Mouse (Mus musculus): Measurements from ENCODE around the gene St3gal3. TPM values are rescaled to one million over a fixed set of nuclear protein-coding genes. Genes with fewer than 3 reads are reported as not detected.

The St3gal3 gene
- polyA plus RNA-seq, 2 experiments, result 0.85 to 3.2 TPM

DNA sequence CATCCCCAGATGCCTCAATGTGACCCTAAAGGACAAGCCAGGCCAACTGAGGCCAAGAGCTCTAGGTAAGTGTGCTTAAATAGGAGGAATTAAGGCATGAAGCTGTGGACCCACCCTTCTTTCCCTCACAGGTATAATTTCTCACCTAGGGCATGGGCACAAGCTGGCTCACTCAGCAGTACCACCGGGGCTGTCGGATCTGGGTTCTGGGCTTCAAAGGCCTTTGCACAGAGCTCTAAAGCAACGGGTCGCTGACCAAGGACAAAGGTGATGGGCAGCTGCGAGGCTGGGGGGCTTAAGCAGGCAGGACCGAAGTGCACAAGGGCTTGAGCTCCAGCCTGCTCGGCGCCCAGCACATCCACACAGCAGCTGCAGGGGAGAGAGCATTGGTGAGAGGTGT lies 244.0 kb downstream of the St3gal3 start:
- H3K27ac ChIP-seq, result no peak overlapping the region
- H3K4me3 ChIP-seq (ENCODE audit: insufficient read depth in 1 of 2, low read depth in 2 of 2, low read length in 2 of 2), result peak overlapping the region; percentile 70 to 99
- peaks cover 10 to 14% of the 10 kb centered on the region in 2 experiments for H3K4me1 ChIP-seq (replicated peaks; ENCODE audit: control insufficient read depth in 2 of 2, insufficient read depth in 2 of 2, low read length in 1 of 2)
- TF ChIP-seq EP300 (IDR thresholded peaks at IDR 0.05; ENCODE audit: low read depth), result no peak
- TF ChIP-seq CTCF (IDR thresholded peaks at IDR 0.05; ENCODE audit: low read depth), result no peak
- no peak for DNase-seq (ENCODE audit: low read depth in 3 of 3, low spot score in 3 of 3)
- H3K9ac ChIP-seq (replicated peaks), result no peak overlapping the region
- H3K36me3 ChIP-seq (replicated peaks; ENCODE audit: control insufficient read depth, insufficient read depth, low read depth), result peaks cover 1% of the 10 kb centered on the region
- H3K4me2 ChIP-seq (ENCODE audit: low read depth), result peak overlapping the region; percentile 75
- H3K27me3 ChIP-seq (ENCODE audit: control insufficient read depth, insufficient read depth, low read length), result no peaks in the 10 kb centered on the region
- H3K9me3 ChIP-seq (ENCODE audit: control insufficient read depth, low read length), result no peaks in the 10 kb centered on the region
- WGBS (ENCODE audit: insufficient replicate concordance), result 84% methylated on average over 8 of the region's 8 CpGs
- ATAC-seq (ENCODE audit: insufficient read depth), result no peak

DNA sequence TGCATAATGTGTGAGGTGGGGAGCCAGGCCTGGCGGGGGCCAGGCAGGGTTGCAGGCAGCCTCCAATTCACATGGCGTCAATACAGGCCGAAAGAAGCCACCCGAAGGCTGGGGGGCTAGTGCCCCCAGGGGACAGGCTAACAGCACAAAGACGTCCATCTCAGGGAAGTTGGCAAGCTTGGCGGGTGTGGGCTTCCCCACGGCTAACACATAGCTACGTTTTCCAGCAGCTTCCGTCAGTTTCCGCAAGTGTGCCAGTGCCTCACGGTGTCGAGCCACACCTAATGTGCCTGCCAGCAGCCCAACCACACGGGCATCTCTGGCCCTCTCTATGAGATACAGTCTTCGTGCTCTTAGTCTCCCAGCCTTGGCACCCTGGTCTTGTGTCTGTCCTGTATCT lies 244.7 kb downstream of the St3gal3 start:
- ATAC-seq (ENCODE audit: insufficient read depth) (no peak), DNase-seq (ENCODE audit: low read depth in 3 of 3, low spot score in 3 of 3) (no peak)
- peaks cover 8% of the 10 kb centered on the region for H3K36me3 ChIP-seq (replicated peaks; ENCODE audit: control insufficient read depth, insufficient read depth, low read depth)
- no peaks in the 10 kb centered on the region for H3K9me3 ChIP-seq (ENCODE audit: control insufficient read depth, low read length)
- H3K4me2 ChIP-seq (ENCODE audit: low read depth), result no peak overlapping the region
- no peak for TF ChIP-seq EP300 (IDR thresholded peaks at IDR 0.05; ENCODE audit: low read depth)
- TF ChIP-seq CTCF (IDR thresholded peaks at IDR 0.05; ENCODE audit: low read depth), result no peak
- H3K27ac ChIP-seq, result no peak overlapping the region
- 76% methylated on average over 14 of the region's 14 CpGs for WGBS (ENCODE audit: insufficient replicate concordance)
- H3K4me3 ChIP-seq (ENCODE audit: insufficient read depth in 1 of 2, low read depth in 2 of 2, low read length in 2 of 2), result no peak overlapping the region
- no peaks in the 10 kb centered on the region for H3K27me3 ChIP-seq (ENCODE audit: control insufficient read depth, insufficient read depth, low read length)
- H3K9ac ChIP-seq (replicated peaks), result no peak overlapping the region
- H3K4me1 ChIP-seq (replicated peaks; ENCODE audit: control insufficient read depth in 2 of 2, insufficient read depth in 2 of 2, low read length in 1 of 2), result peaks cover 10 to 14% of the 10 kb centered on the region in 2 experiments

DNA sequence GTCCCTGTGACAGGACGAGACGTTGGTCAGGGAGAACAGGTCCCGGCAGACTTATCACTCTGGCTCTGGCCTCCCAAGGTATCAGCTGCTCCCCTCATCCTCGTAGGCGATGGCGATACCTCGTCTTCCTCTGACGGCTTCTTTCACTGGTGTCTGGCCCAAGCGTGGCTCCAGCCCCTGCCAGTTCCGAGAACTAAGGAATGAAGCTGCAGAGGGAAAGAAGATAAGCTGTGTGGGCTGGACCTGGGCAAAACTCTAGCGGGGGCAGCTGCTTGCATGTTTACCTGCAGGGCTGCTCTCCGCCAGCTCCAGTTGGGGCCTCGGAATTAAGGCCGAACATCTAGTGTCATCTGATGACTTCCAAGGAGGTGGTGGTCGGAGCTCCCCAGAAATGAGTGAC lies 245.2 kb downstream of the St3gal3 start:
- Histone ChIP-seq H3K9me3 (ENCODE audit: control insufficient read depth, low read length) (no peaks in the 10 kb centered on the region), H3K27ac (no peak overlapping the region), H3K9ac (replicated peaks) (no peak overlapping the region), H3K27me3 (ENCODE audit: control insufficient read depth, insufficient read depth, low read length) (no peaks in the 10 kb centered on the region), H3K36me3 (replicated peaks; ENCODE audit: control insufficient read depth, insufficient read depth, low read depth) (peaks cover 14% of the 10 kb centered on the region), H3K4me1 (replicated peaks; ENCODE audit: control insufficient read depth in 2 of 2, insufficient read depth in 2 of 2, low read length in 1 of 2) (peaks cover 10 to 14% of the 10 kb centered on the region in 2 experiments), H3K4me2 (ENCODE audit: low read depth) (no peak overlapping the region), H3K4me3 (ENCODE audit: insufficient read depth in 1 of 2, low read depth in 2 of 2, low read length in 2 of 2) (no peak overlapping the region)
- DNase-seq (ENCODE audit: low read depth in 3 of 3, low spot score in 3 of 3), result no peak
- no peak for TF ChIP-seq EP300 (IDR thresholded peaks at IDR 0.05; ENCODE audit: low read depth)
- TF ChIP-seq CTCF (IDR thresholded peaks at IDR 0.05; ENCODE audit: low read depth), result no peak
- ATAC-seq (ENCODE audit: insufficient read depth), result no peak
- WGBS (ENCODE audit: insufficient replicate concordance), result 75% methylated on average over 15 of the region's 15 CpGs

DNA sequence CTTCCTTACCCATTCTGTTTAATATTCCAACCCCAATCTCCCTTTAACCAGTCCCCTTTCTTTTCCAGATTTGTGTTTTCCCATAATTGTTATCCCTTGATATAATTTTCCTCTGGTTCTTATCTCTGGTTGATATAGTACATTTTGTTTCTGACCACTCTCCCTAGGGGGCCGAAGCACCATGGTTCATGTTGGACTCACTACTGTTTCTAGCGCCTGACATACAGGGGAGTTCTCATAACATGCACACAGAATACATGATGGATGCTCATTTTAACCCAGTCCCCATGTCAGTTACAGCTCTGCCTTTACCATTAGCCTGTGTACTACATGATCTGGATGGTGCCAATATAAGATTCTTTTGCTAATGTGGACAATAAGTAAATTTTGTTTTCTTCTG lies 246.8 kb downstream of the St3gal3 start:
- Histone ChIP-seq H3K4me3 (ENCODE audit: insufficient read depth in 1 of 2, low read depth in 2 of 2, low read length in 2 of 2) (peak overlapping the region in 1 of 2 experiments; percentile 94; a peak in 2 of 4 replicates), H3K27ac (no peak overlapping the region)
- WGBS (ENCODE audit: insufficient replicate concordance), result 61% methylated on average over 2 of the region's 2 CpGs

DNA sequence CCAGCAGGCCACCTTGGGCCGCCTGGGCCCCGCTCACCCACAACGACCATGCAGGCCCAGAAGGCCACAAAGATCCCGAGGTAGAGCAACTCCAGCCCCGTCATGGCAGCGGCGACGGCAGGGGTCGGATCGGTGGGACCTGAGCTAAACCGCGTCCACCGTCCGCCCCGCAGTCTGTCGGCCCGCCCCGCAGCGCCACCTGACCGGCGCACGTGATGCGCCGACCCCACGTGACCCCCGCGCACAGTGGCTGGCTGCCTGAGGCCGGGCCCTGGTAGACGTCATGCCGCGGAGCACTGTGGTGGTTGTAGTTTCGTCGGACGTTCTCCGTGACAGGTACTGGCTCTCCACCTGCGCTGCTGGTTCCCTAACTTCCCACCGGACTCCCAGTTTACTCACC lies 247.6 kb downstream of the St3gal3 start, which contains the start of gene Atp6v0b:
TSS of gene Atp6v0b (minus strand) at position 201 of the 400 bp plus-strand sequence.
- peak; percentile 81 to 84 (median 82) for DNase-seq (ENCODE audit: low read depth in 3 of 3, low spot score in 3 of 3)
- H3K9me3 ChIP-seq (ENCODE audit: control insufficient read depth, low read length), result no peaks in the 10 kb centered on the region
- peaks cover 8 to 17% of the 10 kb centered on the region in 2 experiments for H3K4me1 ChIP-seq (replicated peaks; ENCODE audit: control insufficient read depth in 2 of 2, insufficient read depth in 2 of 2, low read length in 1 of 2)
- peak within 1 kb of the TSS; percentile 86 to 94 for H3K4me3 ChIP-seq (ENCODE audit: insufficient read depth in 1 of 2, low read depth in 2 of 2, low read length in 2 of 2)
- H3K4me2 ChIP-seq (ENCODE audit: low read depth), result peak within 1 kb of the TSS; percentile 80
- no peak for TF ChIP-seq EP300 (IDR thresholded peaks at IDR 0.05; ENCODE audit: low read depth)
- TF ChIP-seq CTCF (IDR thresholded peaks at IDR 0.05; ENCODE audit: low read depth), result no peak
- under 1% methylated on average over 25 of the region's 37 CpGs for WGBS (ENCODE audit: insufficient replicate concordance)
- peak; percentile 89 for ATAC-seq (ENCODE audit: insufficient read depth)
- H3K27me3 ChIP-seq (ENCODE audit: control insufficient read depth, insufficient read depth, low read length), result peaks cover 15% of the 10 kb centered on the region
- peak within 1 kb of the TSS; percentile 96 for H3K9ac ChIP-seq (replicated peaks)
- peaks cover 21% of the 10 kb centered on the region for H3K36me3 ChIP-seq (replicated peaks; ENCODE audit: control insufficient read depth, insufficient read depth, low read depth)
- peak within 1 kb of the TSS; percentile 69 for H3K27ac ChIP-seq

More for the DNA sequence above, 246.8 kb downstream of the St3gal3 start:
- Histone ChIP-seq H3K36me3 (replicated peaks; ENCODE audit: control insufficient read depth, insufficient read depth, low read depth) (peaks cover 21% of the 10 kb centered on the region), H3K9me3 (ENCODE audit: control insufficient read depth, low read length) (no peaks in the 10 kb centered on the region), H3K9ac (replicated peaks) (peak overlapping the region; percentile 56), H3K27me3 (ENCODE audit: control insufficient read depth, insufficient read depth, low read length) (peaks cover 7% of the 10 kb centered on the region), H3K4me2 (ENCODE audit: low read depth) (peak overlapping the region; percentile 80), H3K4me1 (replicated peaks; ENCODE audit: control insufficient read depth in 2 of 2, insufficient read depth in 2 of 2, low read length in 1 of 2) (peaks cover 10 to 17% of the 10 kb centered on the region in 2 experiments)
- ATAC-seq (ENCODE audit: insufficient read depth) (no peak), DNase-seq (ENCODE audit: low read depth in 3 of 3, low spot score in 3 of 3) (no peak)
- TF ChIP-seq CTCF (IDR thresholded peaks at IDR 0.05; ENCODE audit: low read depth), result no peak
- no peak for TF ChIP-seq EP300 (IDR thresholded peaks at IDR 0.05; ENCODE audit: low read depth)
